In the genomic region with DNA sequence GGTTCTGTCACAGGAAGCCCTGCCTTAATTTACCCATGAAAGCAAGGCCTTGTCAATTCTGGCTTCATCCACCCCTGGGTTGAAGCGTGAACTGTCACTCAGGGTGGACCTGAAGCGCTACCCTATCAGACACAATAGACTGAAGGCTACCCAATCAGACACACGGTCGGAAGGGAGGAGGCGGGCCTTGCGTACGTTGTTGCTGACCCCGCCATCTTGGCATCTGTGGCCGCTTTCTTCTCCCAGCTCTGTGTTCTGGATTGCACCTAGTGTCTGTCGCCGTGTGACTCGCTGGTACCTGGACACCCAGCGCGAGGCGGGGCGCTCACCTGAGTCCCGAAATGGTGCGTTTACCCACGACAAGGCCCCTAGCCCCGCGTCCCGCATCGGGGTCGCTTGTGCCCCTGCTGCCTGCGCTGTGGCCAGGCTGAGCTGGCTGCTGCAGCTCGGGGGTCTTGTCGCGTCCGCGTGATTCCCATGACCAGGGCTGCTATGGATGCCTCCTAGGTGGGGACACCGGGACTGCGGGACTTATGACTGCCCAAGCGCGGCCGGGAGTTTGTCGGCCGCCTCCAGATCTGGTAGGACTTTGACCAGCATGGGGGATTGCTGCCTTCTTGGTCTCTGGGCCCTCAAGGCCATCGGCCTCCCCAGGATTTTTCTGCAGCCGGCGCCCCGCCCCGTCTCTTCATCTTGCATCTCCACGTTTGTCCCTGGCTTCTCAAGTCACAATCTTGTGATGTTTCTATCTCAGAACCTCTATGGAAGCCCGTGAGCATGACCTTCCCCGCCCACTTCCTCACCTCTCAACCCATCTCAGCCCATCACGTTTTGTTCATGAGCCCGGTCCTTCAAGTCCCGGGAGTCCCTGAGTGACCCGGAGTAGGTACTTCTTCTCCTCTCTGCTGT, we compare ENCODE assay signal across 8 mouse cellular contexts. TPM values are rescaled to one million over a fixed set of nuclear protein-coding genes. Genes with fewer than 3 reads are reported as not detected.
A peak's percentile ranks its signal among the peaks of the same experiment; 100 is the strongest.
DNase-seq lines count a peak whose midpoint lies in the region; ATAC-seq and TF ChIP-seq lines count a peak whose summit lies in the region.

A gene (plus strand): TSS at position 183 of the 909 bp plus-strand sequence.

- peak; percentile 93 to 95 for DNase-seq in heart, postnatal 10 days
- DNase-seq in large intestine, adult 2 months (ENCODE audit: low read depth, low spot score) = peak; percentile 76
- DNase-seq in liver, postnatal 0 days = peak; percentile 87
- peak; percentile 90 for DNase-seq in testis, postnatal 10 days (ENCODE audit: low spot score)

- peak; percentile 17 for TF ChIP-seq POLR2A in ES-Bruce4 (IDR thresholded peaks at IDR 0.05; ENCODE audit: insufficient read depth, low read length)

- H3K36me3 ChIP-seq in ES-Bruce4 (ENCODE audit: control insufficient read depth, insufficient read depth, low read length, poor library complexity, severe bottlenecking) = peaks cover 13% of the 10 kb centered on the region
- H3K36me3 ChIP-seq in forebrain, embryonic 13.5 days (ENCODE audit: poor library complexity, severe bottlenecking) = peaks cover 26% of the 10 kb centered on the region
- peaks cover 10% of the 10 kb centered on the region for H3K36me3 ChIP-seq in liver, postnatal 0 days (replicated peaks; ENCODE audit: insufficient read depth, low read length)
- H3K36me3 ChIP-seq in neural tube, embryonic 14.5 days (ENCODE audit: control insufficient read depth, insufficient read depth, low read length) = peaks cover 13% of the 10 kb centered on the region

- peak within 1 kb of the TSS; percentile 65 for H3K4me2 ChIP-seq in forebrain, embryonic 13.5 days
- peak within 1 kb of the TSS; percentile 87 for H3K4me2 ChIP-seq in liver, postnatal 0 days (ENCODE audit: low read depth, low read length)
- peak within 1 kb of the TSS; percentile 94 for H3K4me2 ChIP-seq in neural tube, embryonic 14.5 days (ENCODE audit: low read depth, low read length)

- peak within 1 kb of the TSS; percentile 79 for H3K9ac ChIP-seq in ES-Bruce4 (ENCODE audit: low read depth, poor library complexity, severe bottlenecking)
- H3K9ac ChIP-seq in forebrain, embryonic 13.5 days = peak within 1 kb of the TSS; percentile 99
- peak within 1 kb of the TSS; percentile 88 for H3K9ac ChIP-seq in liver, postnatal 0 days (replicated peaks)
- peak within 1 kb of the TSS; percentile 99 for H3K9ac ChIP-seq in neural tube, embryonic 14.5 days (replicated peaks; ENCODE audit: low read depth, low read length)

- peaks cover 2% of the 10 kb centered on the region for H3K4me1 ChIP-seq in ES-Bruce4 (ENCODE audit: control insufficient read depth, insufficient read depth, low read length)
- peaks cover 37% of the 10 kb centered on the region for H3K4me1 ChIP-seq in forebrain, embryonic 13.5 days
- peaks cover 15% of the 10 kb centered on the region for H3K4me1 ChIP-seq in liver, postnatal 0 days (ENCODE audit: insufficient read depth)
- peaks cover 25% of the 10 kb centered on the region for H3K4me1 ChIP-seq in neural tube, embryonic 14.5 days (ENCODE audit: control insufficient read depth, insufficient read depth, low read length)

- H3K4me3 ChIP-seq in ES-Bruce4 (ENCODE audit: low read depth, low read length) = peak within 1 kb of the TSS; percentile 66
- H3K4me3 ChIP-seq in forebrain, embryonic 13.5 days = peak within 1 kb of the TSS; percentile 88
- H3K4me3 ChIP-seq in liver, postnatal 0 days (ENCODE audit: low read depth, low read length) = peak within 1 kb of the TSS; percentile 77
- peak within 1 kb of the TSS; percentile 97 for H3K4me3 ChIP-seq in neural tube, embryonic 14.5 days (ENCODE audit: low read depth, low read length)

- ATAC-seq in cerebellum, adult (ENCODE audit: insufficient number of reproducible peaks, low FRiP score, low TSS enrichment) = peak; percentile 100
- ATAC-seq in forebrain, embryonic 13.5 days = peak; percentile 100
- ATAC-seq in liver, postnatal 0 days = peak; percentile 100
- peak; percentile 100 for ATAC-seq in neural tube, embryonic 14.5 days (ENCODE audit: low read depth)

- no peaks in the 10 kb centered on the region for H3K27me3 ChIP-seq in ES-Bruce4 (ENCODE audit: control insufficient read depth, insufficient read depth, low read length, poor library complexity, severe bottlenecking)
- H3K27me3 ChIP-seq in forebrain, embryonic 13.5 days = no peaks in the 10 kb centered on the region
- H3K27me3 ChIP-seq in liver, postnatal 0 days (ENCODE audit: insufficient read depth, low read length) = no peaks in the 10 kb centered on the region
- H3K27me3 ChIP-seq in neural tube, embryonic 14.5 days (ENCODE audit: control insufficient read depth, insufficient read depth, low read length) = no peaks in the 10 kb centered on the region

- no peak for TF ChIP-seq EP300 in ES-Bruce4 (IDR thresholded peaks at IDR 0.05; ENCODE audit: insufficient read depth, low read depth, low read length)
- no peak for TF ChIP-seq EP300 in liver, postnatal 0 days (IDR thresholded peaks at IDR 0.05; ENCODE audit: low read depth)

- TF ChIP-seq CTCF in ES-Bruce4 (IDR thresholded peaks at IDR 0.05; ENCODE audit: low read depth, low read length) = no peak
- TF ChIP-seq CTCF in liver, postnatal 0 days (IDR thresholded peaks at IDR 0.05; ENCODE audit: low read depth) = no peak

- H3K27ac ChIP-seq in ES-Bruce4 (ENCODE audit: insufficient read depth, low read length) = no peak within 1 kb of the TSS
- peak within 1 kb of the TSS; percentile 91 for H3K27ac ChIP-seq in forebrain, embryonic 13.5 days
- H3K27ac ChIP-seq in liver, postnatal 0 days (ENCODE audit: low read depth) = peak within 1 kb of the TSS; percentile 82
- peak within 1 kb of the TSS; percentile 94 for H3K27ac ChIP-seq in neural tube, embryonic 14.5 days (ENCODE audit: low read depth, low read length)

- under 1% methylated on average over 49 of the region's 49 CpGs for WGBS in forebrain, embryonic 13.5 days
- under 1% methylated on average over 49 of the region's 49 CpGs for WGBS in large intestine, adult 2 months
- under 1% methylated on average over 49 of the region's 49 CpGs for WGBS in liver, postnatal 0 days (ENCODE audit: insufficient replicate concordance)
- under 1% methylated on average over 49 of the region's 49 CpGs for WGBS in neural tube, embryonic 14.5 days

- H3K9me3 ChIP-seq in ES-Bruce4 (replicated peaks; ENCODE audit: control insufficient read depth, insufficient read depth, low read length, poor library complexity, severe bottlenecking) = no peaks in the 10 kb centered on the region
- no peaks in the 10 kb centered on the region for H3K9me3 ChIP-seq in forebrain, embryonic 13.5 days (replicated peaks)
- no peaks in the 10 kb centered on the region for H3K9me3 ChIP-seq in liver, postnatal 0 days (ENCODE audit: low read length)
- no peaks in the 10 kb centered on the region for H3K9me3 ChIP-seq in neural tube, embryonic 14.5 days (ENCODE audit: control insufficient read depth, low read length)

- intact Hi-C loops in heart, postnatal 10 days (cut with DNase I) = loop anchor here (5.0 kb wide), 3 partner anchors 164 to 179 kb away; a partner anchor contains a TSS

RNA-seq across cellular contexts. Expression of the gene that starts here (rescaled TPM):
- 20.3 and 21.7 TPM in 2 replicates for polyA plus RNA-seq in ES-Bruce4 (2011; ENCODE audit: insufficient read depth, insufficient read length, low read depth, missing spikeins)
- polyA plus RNA-seq in forebrain, embryonic 13.5 days (2015; fragmentation: Nextera tagmentation; extraction: Ambion mirVana) = 69.2 and 74.6 TPM in 2 replicates
- 1 to 10 TPM; 7.3 to 8.3 TPM for total RNA-seq in heart, postnatal 10 days (2021)
- 1.2 and 3.6 TPM in 2 replicates for polyA plus RNA-seq in large intestine, adult 2 months (2012; rRNA removed)
- 4.1 and 4.3 TPM in 2 replicates for polyA plus RNA-seq in liver, postnatal 0 days (2015; fragmentation: Nextera tagmentation; extraction: Ambion mirVana)
- polyA plus RNA-seq in neural tube, embryonic 14.5 days (2014; fragmentation: Nextera tagmentation; extraction: Ambion mirVana) = 82.6 and 87.0 TPM in 2 replicates
